Mouse (Mus musculus): ENCODE measurements around the gene Dlx5. TPM values are rescaled to one million over a fixed set of nuclear protein-coding genes. Genes with fewer than 3 reads are reported as not detected.

The Dlx5 gene
- polyA plus RNA-seq, 1 experiment from 2014 or later = 7.1 TPM

- DNase-seq (ENCODE audit: low spot score) (no peak), ATAC-seq (ENCODE audit: low FRiP score, low TSS enrichment) (peak; percentile 40; the same call in 1 of the 2 replicates)
- WGBS = 1% methylated on average over 24 of the region's 25 CpGs
- Histone ChIP-seq H3K9ac (ENCODE audit: low read length) (no peak overlapping the region), H3K4me1 (replicated peaks; ENCODE audit: control insufficient read depth, insufficient read depth) (no peaks in the 10 kb centered on the region), H3K4me3 (ENCODE audit: low read depth, low read length) (no peak overlapping the region), H3K36me3 (ENCODE audit: control insufficient read depth, insufficient read depth, low read length) (no peaks in the 10 kb centered on the region), H3K4me2 (replicated peaks; ENCODE audit: low read depth) (no peak overlapping the region), H3K9me3 (ENCODE audit: control insufficient read depth, low read length) (no peaks in the 10 kb centered on the region), H3K27me3 (ENCODE audit: control insufficient read depth, insufficient read depth, low read length) (peaks cover 20% of the 10 kb centered on the region), H3K27ac (replicated peaks) (no peak overlapping the region)
- no peak for TF ChIP-seq CTCF (IDR thresholded peaks at IDR 0.05; ENCODE audit: low read depth)
- TF ChIP-seq EP300 (optimal IDR thresholded peaks at IDR 0.05) = no peak
These were observed 7.7 kb downstream of the Dlx5 start for GRCm38 (mm10) chr6:6874073-6874771.

- WGBS = 3% methylated on average over 19 of the region's 19 CpGs
- Histone ChIP-seq H3K4me3 (ENCODE audit: low read depth, low read length) (no peak overlapping the region), H3K27ac (replicated peaks) (no peak overlapping the region), H3K36me3 (ENCODE audit: control insufficient read depth, insufficient read depth, low read length) (no peaks in the 10 kb centered on the region), H3K27me3 (ENCODE audit: control insufficient read depth, insufficient read depth, low read length) (peaks cover 20% of the 10 kb centered on the region), H3K4me1 (replicated peaks; ENCODE audit: control insufficient read depth, insufficient read depth) (no peaks in the 10 kb centered on the region), H3K4me2 (replicated peaks; ENCODE audit: low read depth) (no peak overlapping the region), H3K9me3 (ENCODE audit: control insufficient read depth, low read length) (no peaks in the 10 kb centered on the region), H3K9ac (ENCODE audit: low read length) (no peak overlapping the region)
- TF ChIP-seq CTCF (IDR thresholded peaks at IDR 0.05; ENCODE audit: low read depth) = no peak
- TF ChIP-seq EP300 (optimal IDR thresholded peaks at IDR 0.05) = no peak
- DNase-seq (ENCODE audit: low spot score) (no peak), ATAC-seq (ENCODE audit: low FRiP score, low TSS enrichment) (no peak)
These were observed 8.3 kb downstream of the Dlx5 start for GRCm38 (mm10) chr6:6873476-6874072.

- Histone ChIP-seq H3K27me3 (ENCODE audit: control insufficient read depth, insufficient read depth, low read length) (peaks cover 20% of the 10 kb centered on the region), H3K4me1 (replicated peaks; ENCODE audit: control insufficient read depth, insufficient read depth) (no peaks in the 10 kb centered on the region), H3K9ac (ENCODE audit: low read length) (no peak overlapping the region), H3K4me3 (ENCODE audit: low read depth, low read length) (no peak overlapping the region), H3K9me3 (ENCODE audit: control insufficient read depth, low read length) (no peaks in the 10 kb centered on the region), H3K4me2 (replicated peaks; ENCODE audit: low read depth) (no peak overlapping the region), H3K36me3 (ENCODE audit: control insufficient read depth, insufficient read depth, low read length) (no peaks in the 10 kb centered on the region), H3K27ac (replicated peaks) (no peak overlapping the region)
- WGBS = 7% methylated on average over 5 of the region's 5 CpGs
- no peak for DNase-seq (ENCODE audit: low spot score)
- no peak for ATAC-seq (ENCODE audit: low FRiP score, low TSS enrichment)
- TF ChIP-seq CTCF (IDR thresholded peaks at IDR 0.05; ENCODE audit: low read depth) (no peak), EP300 (optimal IDR thresholded peaks at IDR 0.05) (no peak)
These were observed 9.0 kb downstream of the Dlx5 start for GRCm38 (mm10) chr6:6872873-6873272.

GRCm38 (mm10) chr6:6871692-6872091 is 10.2 kb downstream of the Dlx5 start:
- TF ChIP-seq CTCF (IDR thresholded peaks at IDR 0.05; ENCODE audit: low read depth) (no peak), EP300 (optimal IDR thresholded peaks at IDR 0.05) (no peak)
- no peak overlapping the region for H3K9ac ChIP-seq (ENCODE audit: low read length)
- no peaks in the 10 kb centered on the region for H3K4me1 ChIP-seq (replicated peaks; ENCODE audit: control insufficient read depth, insufficient read depth)
- no peak overlapping the region for H3K27ac ChIP-seq (replicated peaks)
- DNase-seq (ENCODE audit: low spot score) = no peak
- no peak for ATAC-seq (ENCODE audit: low FRiP score, low TSS enrichment)
- WGBS = 9% methylated on average over 5 of the region's 5 CpGs
- no peak overlapping the region for H3K4me2 ChIP-seq (replicated peaks; ENCODE audit: low read depth)
- H3K27me3 ChIP-seq (ENCODE audit: control insufficient read depth, insufficient read depth, low read length) = peaks cover 23% of the 10 kb centered on the region
- no peaks in the 10 kb centered on the region for H3K9me3 ChIP-seq (ENCODE audit: control insufficient read depth, low read length)
- no peak overlapping the region for H3K4me3 ChIP-seq (ENCODE audit: low read depth, low read length)
- H3K36me3 ChIP-seq (ENCODE audit: control insufficient read depth, insufficient read depth, low read length) = no peaks in the 10 kb centered on the region

- no peak overlapping the region for H3K4me3 ChIP-seq (ENCODE audit: low read depth, low read length)
- TF ChIP-seq EP300 (optimal IDR thresholded peaks at IDR 0.05) = no peak
- no peak for TF ChIP-seq CTCF (IDR thresholded peaks at IDR 0.05; ENCODE audit: low read depth)
- H3K4me1 ChIP-seq (replicated peaks; ENCODE audit: control insufficient read depth, insufficient read depth) = no peaks in the 10 kb centered on the region
- H3K36me3 ChIP-seq (ENCODE audit: control insufficient read depth, insufficient read depth, low read length) = no peaks in the 10 kb centered on the region
- H3K27me3 ChIP-seq (ENCODE audit: control insufficient read depth, insufficient read depth, low read length) = peaks cover 25% of the 10 kb centered on the region
- no peak overlapping the region for H3K4me2 ChIP-seq (replicated peaks; ENCODE audit: low read depth)
- no peak overlapping the region for H3K9ac ChIP-seq (ENCODE audit: low read length)
- ATAC-seq (ENCODE audit: low FRiP score, low TSS enrichment) (no peak), DNase-seq (ENCODE audit: low spot score) (no peak)
- WGBS = 5% methylated on average over 7 of the region's 7 CpGs
- no peaks in the 10 kb centered on the region for H3K9me3 ChIP-seq (ENCODE audit: control insufficient read depth, low read length)
- H3K27ac ChIP-seq (replicated peaks) = no peak overlapping the region
These were observed 10.9 kb downstream of the Dlx5 start for GRCm38 (mm10) chr6:6870876-6871420.

Measured in stomach, postnatal 0 days (tissue).